Mouse (Mus musculus) cerebellum, adult 9-11 months (tissue): Measurements from ENCODE around the gene Acot4.
"Not testable (repeated sequence)": the region's sequence is repeated elsewhere in the genome, so short reads cannot be mapped to it uniquely, and the experiment has no call there.

Experiments used
- DNase-seq: peaks from one replicate; pipeline ENCODE4 v3.0.0; 2022

Acot4 gene

GRCm38 (mm10) chr12:84038241-84038640 lies at the start of gene Acot4:
Acot4 (plus strand) TSS chr12:84038379.
- DNase-seq, result not testable (repeated sequence)

GRCm38 (mm10) chr12:83988483-83988882 lies 49.7 kb upstream of the Acot4 start:
- no peak for DNase-seq

GRCm38 (mm10) chr12:83989378-83989777 lies 48.8 kb upstream of the Acot4 start:
- DNase-seq, result no peak

- no peak for DNase-seq
Measured at GRCm38 (mm10) chr12:83997221-83997620, 41.0 kb upstream of the Acot4 start.

GRCm38 (mm10) chr12:83998341-83999107 lies 39.7 kb upstream of the Acot4 start:
- DNase-seq, result no peak

GRCm38 (mm10) chr12:83999237-83999636 lies 38.9 kb upstream of the Acot4 start:
- DNase-seq, result not testable (repeated sequence)

- no peak for DNase-seq
Measured at GRCm38 (mm10) chr12:84000418-84000817, 37.8 kb upstream of the Acot4 start.

GRCm38 (mm10) chr12:84003866-84004265 lies 34.3 kb upstream of the Acot4 start:
- no peak for DNase-seq

- DNase-seq, result no peak
Measured at GRCm38 (mm10) chr12:84008251-84008650, 29.9 kb upstream of the Acot4 start.

GRCm38 (mm10) chr12:84008729-84009128 lies 29.4 kb upstream of the Acot4 start:
- no peak for DNase-seq

- DNase-seq, result peak; percentile 40
Measured at GRCm38 (mm10) chr12:84009171-84009965, 28.8 kb upstream of the Acot4 start, which contains the start of gene Acot1. Acot1 (plus strand) TSS chr12:84009490.

- DNase-seq, result no peak
Measured at GRCm38 (mm10) chr12:84010201-84010600, 28.0 kb upstream of the Acot4 start.

GRCm38 (mm10) chr12:84011251-84012040 lies 26.7 kb upstream of the Acot4 start:
- DNase-seq, result peak; percentile 81

GRCm38 (mm10) chr12:84013130-84013529 lies 25.0 kb upstream of the Acot4 start:
- no peak for DNase-seq

- DNase-seq, result no peak
Measured at GRCm38 (mm10) chr12:84013701-84014100, 24.5 kb upstream of the Acot4 start.

GRCm38 (mm10) chr12:84020528-84020927 lies 17.7 kb upstream of the Acot4 start:
- DNase-seq, result not testable (repeated sequence)

GRCm38 (mm10) chr12:84022266-84022665 lies 15.9 kb upstream of the Acot4 start:
- DNase-seq, result not testable (repeated sequence)

- DNase-seq, result no peak
Measured at GRCm38 (mm10) chr12:84023052-84023745, 15.0 kb upstream of the Acot4 start.

- no peak for DNase-seq
Measured at GRCm38 (mm10) chr12:84025888-84026287, 12.3 kb upstream of the Acot4 start.

GRCm38 (mm10) chr12:84028328-84028727 lies 9.9 kb upstream of the Acot4 start:
- DNase-seq, result not testable (repeated sequence)

GRCm38 (mm10) chr12:84029043-84029442 lies 9.1 kb upstream of the Acot4 start:
- not testable (repeated sequence) for DNase-seq

GRCm38 (mm10) chr12:84030659-84031332 lies 7.4 kb upstream of the Acot4 start:
- DNase-seq, result peak; percentile 71
